Mouse (Mus musculus): ENCODE data around the gene Sh2d3c. TPM values are rescaled to one million over a fixed set of nuclear protein-coding genes. Genes with fewer than 3 reads are reported as not detected.

The Sh2d3c gene
- polyA plus RNA-seq, 1 experiment: 2.3 TPM

DNA sequence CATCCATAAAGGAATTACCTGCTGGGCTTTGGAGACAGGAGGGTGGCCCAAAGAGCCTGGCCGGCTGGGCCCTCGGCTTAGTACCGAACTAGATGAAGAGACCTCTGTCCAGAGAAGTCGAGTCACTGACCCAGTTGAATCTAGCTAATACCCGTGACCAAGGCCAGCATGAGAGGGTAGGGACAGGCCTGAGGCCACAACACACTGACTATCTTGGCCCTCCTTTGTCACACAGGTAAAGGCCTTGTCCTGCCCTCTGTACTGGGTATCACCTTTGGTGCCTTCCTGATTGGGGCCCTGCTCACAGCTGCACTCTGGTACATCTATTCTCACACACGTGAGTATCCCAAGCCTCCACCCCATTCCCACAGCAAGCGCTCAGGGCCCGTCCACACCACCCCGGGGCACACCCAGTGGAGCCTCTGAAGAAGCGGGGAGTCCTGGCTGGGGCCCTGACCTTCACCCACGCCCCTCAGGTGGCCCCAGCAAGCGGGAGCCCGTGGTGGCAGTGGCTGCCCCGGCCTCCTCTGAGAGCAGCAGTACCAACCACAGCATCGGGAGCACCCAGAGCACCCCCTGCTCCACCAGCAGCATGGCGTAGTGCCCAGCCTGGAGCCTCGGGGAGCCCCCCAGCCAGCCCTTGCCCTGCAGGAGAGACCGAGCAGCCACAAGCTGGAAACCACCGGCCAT lies 39.7 kb upstream of the Sh2d3c start:
- Histone ChIP-seq H3K4me1 (ENCODE audit: control insufficient read depth, insufficient read depth, low read length) (peaks cover 3% of the 10 kb centered on the region; the same call in 1 of the 2 replicates), H3K36me3 (ENCODE audit: control insufficient read depth, insufficient read depth, low read length) (no peaks in the 10 kb centered on the region; the same call in 1 of the 2 replicates), H3K27ac (ENCODE audit: control insufficient read depth, insufficient read depth, low read depth, low read length) (no peak overlapping the region), H3K27me3 (ENCODE audit: control insufficient read depth, insufficient read depth, low read length) (no peaks in the 10 kb centered on the region), H3K4me3 (ENCODE audit: control insufficient read depth, low read depth, low read length) (peak overlapping the region; percentile 52)
- TF ChIP-seq POLR2A (IDR thresholded peaks at IDR 0.05; ENCODE audit: control insufficient read depth, low read depth, low read length) (no peak), CTCF (IDR thresholded peaks at IDR 0.05; ENCODE audit: control insufficient read depth, insufficient read depth, insufficient replicate concordance, low read depth, low read length) (no peak)

DNA sequence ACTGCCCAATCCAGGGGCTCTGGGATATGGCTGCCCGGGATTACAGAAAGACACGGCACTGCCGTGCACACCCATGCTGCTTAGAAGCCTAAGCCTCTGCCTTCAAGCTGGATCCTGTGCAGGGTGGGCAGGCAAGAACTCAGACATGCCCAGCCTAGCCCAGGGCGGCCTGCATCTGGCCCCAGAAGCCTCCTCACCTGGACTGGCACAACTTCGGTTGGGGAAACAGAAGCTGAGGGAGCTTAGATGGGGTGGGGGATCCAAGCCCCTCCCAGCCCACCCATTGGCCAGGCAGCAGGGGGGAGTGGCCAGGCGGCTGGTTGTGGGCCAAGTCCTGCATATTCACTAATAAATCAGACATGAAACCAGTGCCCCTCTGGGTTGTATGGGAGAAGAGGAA lies 39.1 kb upstream of the Sh2d3c start:
- Histone ChIP-seq H3K4me3 (ENCODE audit: control insufficient read depth, low read depth, low read length) (peak overlapping the region; percentile 52), H3K27ac (ENCODE audit: control insufficient read depth, insufficient read depth, low read depth, low read length) (no peak overlapping the region), H3K4me1 (ENCODE audit: control insufficient read depth, insufficient read depth, low read length) (peaks cover 3% of the 10 kb centered on the region; the same call in 1 of the 2 replicates), H3K36me3 (ENCODE audit: control insufficient read depth, insufficient read depth, low read length) (no peaks in the 10 kb centered on the region; the same call in 1 of the 2 replicates), H3K27me3 (ENCODE audit: control insufficient read depth, insufficient read depth, low read length) (no peaks in the 10 kb centered on the region)
- no peak for TF ChIP-seq CTCF (IDR thresholded peaks at IDR 0.05; ENCODE audit: control insufficient read depth, insufficient read depth, insufficient replicate concordance, low read depth, low read length)
- TF ChIP-seq POLR2A (IDR thresholded peaks at IDR 0.05; ENCODE audit: control insufficient read depth, low read depth, low read length): no peak

DNA sequence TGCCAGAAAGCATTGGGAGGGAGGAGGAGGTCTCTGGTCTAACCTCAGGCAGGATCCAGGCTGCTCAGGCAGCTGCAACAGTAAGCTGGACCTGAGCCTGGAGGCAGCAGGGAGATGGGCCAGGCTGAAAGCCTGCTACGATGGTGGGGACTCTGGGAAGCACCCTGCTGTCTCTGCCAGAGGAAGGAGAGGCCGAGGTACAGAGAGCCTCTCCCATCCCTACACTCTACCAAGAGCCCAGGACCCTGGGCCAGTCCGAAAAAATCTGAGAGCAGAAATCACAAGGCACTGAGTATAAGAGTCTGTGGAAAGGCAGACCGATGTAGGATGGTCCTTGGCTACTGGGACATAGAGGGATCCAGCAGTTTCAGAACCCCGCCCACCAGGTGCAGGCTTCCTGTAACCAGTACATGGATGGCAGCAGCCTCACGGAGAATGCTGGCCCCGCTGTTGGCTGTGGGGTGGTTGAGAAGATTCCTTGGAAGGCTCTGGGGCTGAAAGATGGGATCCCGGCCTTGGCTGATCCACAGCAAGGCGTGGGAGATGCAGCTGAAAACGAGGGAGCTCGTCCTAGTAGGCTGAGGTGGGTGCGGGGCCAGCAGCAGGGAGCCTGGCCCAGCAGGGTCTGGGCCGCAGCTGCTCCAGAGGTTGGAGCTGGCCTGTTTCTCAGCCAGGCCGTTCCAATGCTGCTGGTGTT lies 38.0 kb upstream of the Sh2d3c start:
- H3K27ac ChIP-seq (ENCODE audit: control insufficient read depth, insufficient read depth, low read depth, low read length): no peak overlapping the region
- TF ChIP-seq CTCF (IDR thresholded peaks at IDR 0.05; ENCODE audit: control insufficient read depth, insufficient read depth, insufficient replicate concordance, low read depth, low read length) (no peak), POLR2A (IDR thresholded peaks at IDR 0.05; ENCODE audit: control insufficient read depth, low read depth, low read length) (no peak)
- no peaks in the 10 kb centered on the region; the same call in 1 of the 2 replicates for H3K36me3 ChIP-seq (ENCODE audit: control insufficient read depth, insufficient read depth, low read length)

DNA sequence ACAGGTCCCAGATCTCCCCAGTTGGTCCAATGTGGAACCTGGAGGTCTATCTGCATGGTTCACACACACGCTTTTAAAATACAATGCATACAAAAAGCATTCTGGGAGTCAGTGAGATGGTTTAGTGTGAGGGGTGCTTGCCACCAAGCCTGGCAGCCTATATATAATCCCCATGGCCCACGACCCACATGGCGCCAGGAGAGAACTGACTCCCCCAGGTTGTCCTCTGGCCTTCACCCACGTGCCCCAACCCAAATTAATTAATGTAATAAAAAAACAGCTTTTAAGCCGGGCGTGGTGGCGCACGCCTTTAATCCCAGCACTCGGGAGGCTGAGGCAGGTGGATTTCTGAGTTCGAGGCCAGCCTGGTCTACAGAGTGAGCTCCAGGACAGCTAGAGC lies 37.2 kb upstream of the Sh2d3c start:
- no peaks in the 10 kb centered on the region; the same call in 1 of the 2 replicates for H3K36me3 ChIP-seq (ENCODE audit: control insufficient read depth, insufficient read depth, low read length)
- no peak overlapping the region for H3K27ac ChIP-seq (ENCODE audit: control insufficient read depth, insufficient read depth, low read depth, low read length)
- no peak for TF ChIP-seq POLR2A (IDR thresholded peaks at IDR 0.05; ENCODE audit: control insufficient read depth, low read depth, low read length)
- no peak for TF ChIP-seq CTCF (IDR thresholded peaks at IDR 0.05; ENCODE audit: control insufficient read depth, insufficient read depth, insufficient replicate concordance, low read depth, low read length)
- no peak overlapping the region for H3K4me3 ChIP-seq (ENCODE audit: control insufficient read depth, low read depth, low read length)
- H3K4me1 ChIP-seq (ENCODE audit: control insufficient read depth, insufficient read depth, low read length): peaks cover 3% of the 10 kb centered on the region; the same call in 1 of the 2 replicates
- H3K27me3 ChIP-seq (ENCODE audit: control insufficient read depth, insufficient read depth, low read length): no peaks in the 10 kb centered on the region

More for the DNA sequence above, 38.0 kb upstream of the Sh2d3c start:
- H3K4me1 ChIP-seq (ENCODE audit: control insufficient read depth, insufficient read depth, low read length): peaks cover 3% of the 10 kb centered on the region; the same call in 1 of the 2 replicates
- no peak overlapping the region for H3K4me3 ChIP-seq (ENCODE audit: control insufficient read depth, low read depth, low read length)
- no peaks in the 10 kb centered on the region for H3K27me3 ChIP-seq (ENCODE audit: control insufficient read depth, insufficient read depth, low read length)

DNA sequence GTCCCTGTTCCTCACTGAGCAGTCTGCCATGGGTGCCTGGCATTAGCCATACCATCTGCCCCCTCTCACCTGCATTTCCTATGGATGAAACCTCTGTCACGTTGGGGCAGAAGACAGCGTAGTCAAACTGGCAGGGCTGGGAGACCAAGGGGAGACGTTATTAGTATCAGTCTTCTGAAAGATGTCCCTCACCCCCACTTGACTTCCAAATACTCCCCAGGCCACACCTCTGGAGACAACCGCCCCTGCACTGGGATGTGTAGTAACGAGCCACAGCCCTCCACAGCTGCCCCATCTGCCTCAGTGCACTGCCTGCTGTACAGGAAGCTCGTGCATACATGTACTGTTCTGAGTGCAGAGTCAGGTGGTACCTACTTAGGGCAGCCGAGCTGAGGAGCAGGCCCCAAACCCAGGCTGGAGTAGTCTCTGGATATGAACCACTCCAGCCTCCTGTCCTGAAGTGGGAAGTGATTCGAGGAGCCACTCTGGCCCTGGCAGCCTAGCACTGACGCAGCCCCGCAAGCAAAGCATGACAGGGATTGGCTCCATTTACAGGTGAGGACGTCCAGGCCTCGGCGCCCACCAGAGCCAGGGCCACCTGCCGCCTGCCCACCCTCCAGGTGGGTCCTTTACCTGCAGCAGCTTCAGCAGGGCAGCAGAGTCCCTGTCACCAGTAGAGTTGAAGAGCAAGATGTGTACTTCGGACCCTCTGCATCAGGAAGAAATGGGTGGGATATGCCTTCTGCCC lies 36.0 kb upstream of the Sh2d3c start:
- H3K27me3 ChIP-seq (ENCODE audit: control insufficient read depth, insufficient read depth, low read length): no peaks in the 10 kb centered on the region
- H3K27ac ChIP-seq (ENCODE audit: control insufficient read depth, insufficient read depth, low read depth, low read length): no peak overlapping the region
- peaks cover 1% of the 10 kb centered on the region; the same call in 1 of the 2 replicates for H3K4me1 ChIP-seq (ENCODE audit: control insufficient read depth, insufficient read depth, low read length)
- no peak for TF ChIP-seq POLR2A (IDR thresholded peaks at IDR 0.05; ENCODE audit: control insufficient read depth, low read depth, low read length)
- TF ChIP-seq CTCF (IDR thresholded peaks at IDR 0.05; ENCODE audit: control insufficient read depth, insufficient read depth, insufficient replicate concordance, low read depth, low read length): no peak
- no peak overlapping the region for H3K4me3 ChIP-seq (ENCODE audit: control insufficient read depth, low read depth, low read length)
- no peaks in the 10 kb centered on the region; the same call in 1 of the 2 replicates for H3K36me3 ChIP-seq (ENCODE audit: control insufficient read depth, insufficient read depth, low read length)

DNA sequence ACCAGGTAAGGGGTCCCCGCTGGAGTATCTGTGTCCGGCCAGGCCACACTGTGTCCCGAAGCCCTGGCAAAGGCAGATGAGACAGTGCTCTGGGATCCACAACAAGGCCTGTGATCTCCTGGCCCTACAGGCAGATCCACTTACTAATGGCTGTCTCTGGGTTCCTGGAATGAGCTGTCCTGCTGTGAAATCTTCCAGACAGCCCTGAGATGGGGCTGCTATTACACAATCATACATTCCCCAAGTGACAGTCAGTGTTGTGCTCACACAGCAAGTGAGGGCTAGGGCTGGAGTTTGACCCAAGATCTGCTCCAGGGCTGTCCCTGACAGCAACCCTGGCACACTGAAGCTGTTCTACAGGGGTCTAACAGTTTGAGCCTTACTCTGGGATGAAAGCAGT lies 35.0 kb upstream of the Sh2d3c start:
- H3K27me3 ChIP-seq (ENCODE audit: control insufficient read depth, insufficient read depth, low read length): no peaks in the 10 kb centered on the region
- no peak overlapping the region for H3K4me3 ChIP-seq (ENCODE audit: control insufficient read depth, low read depth, low read length)
- no peak overlapping the region for H3K27ac ChIP-seq (ENCODE audit: control insufficient read depth, insufficient read depth, low read depth, low read length)
- H3K36me3 ChIP-seq (ENCODE audit: control insufficient read depth, insufficient read depth, low read length): no peaks in the 10 kb centered on the region; the same call in 1 of the 2 replicates
- no peak for TF ChIP-seq POLR2A (IDR thresholded peaks at IDR 0.05; ENCODE audit: control insufficient read depth, low read depth, low read length)
- no peak for TF ChIP-seq CTCF (IDR thresholded peaks at IDR 0.05; ENCODE audit: control insufficient read depth, insufficient read depth, insufficient replicate concordance, low read depth, low read length)
- H3K4me1 ChIP-seq (ENCODE audit: control insufficient read depth, insufficient read depth, low read length): no peaks in the 10 kb centered on the region

DNA sequence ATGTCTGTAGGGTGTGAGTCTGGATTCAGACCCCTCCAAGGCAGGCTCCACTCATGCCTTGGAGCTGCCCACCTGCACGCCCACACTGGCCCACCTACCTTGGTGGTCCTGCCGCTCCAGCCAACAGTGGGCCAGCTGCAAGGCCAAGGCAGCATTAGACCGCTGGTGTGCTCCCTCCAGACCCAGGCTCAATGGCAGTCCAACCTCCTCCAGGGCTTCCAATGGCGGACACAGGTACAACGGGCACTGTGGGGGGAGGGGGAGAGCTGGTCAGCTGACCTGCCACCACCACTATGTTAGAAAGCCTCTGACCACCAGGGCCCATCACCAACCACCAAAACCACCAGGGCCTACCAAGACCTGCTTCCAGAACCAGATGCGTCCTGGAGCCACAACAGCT lies 34.2 kb upstream of the Sh2d3c start:
- no peak overlapping the region for H3K4me3 ChIP-seq (ENCODE audit: control insufficient read depth, low read depth, low read length)
- H3K27ac ChIP-seq (ENCODE audit: control insufficient read depth, insufficient read depth, low read depth, low read length): no peak overlapping the region
- H3K36me3 ChIP-seq (ENCODE audit: control insufficient read depth, insufficient read depth, low read length): no peaks in the 10 kb centered on the region; the same call in 1 of the 2 replicates

More for the DNA sequence above, 34.2 kb upstream of the Sh2d3c start:
- Histone ChIP-seq H3K27me3 (ENCODE audit: control insufficient read depth, insufficient read depth, low read length) (no peaks in the 10 kb centered on the region), H3K4me1 (ENCODE audit: control insufficient read depth, insufficient read depth, low read length) (no peaks in the 10 kb centered on the region; the same call in 1 of the 2 replicates)
- no peak for TF ChIP-seq CTCF (IDR thresholded peaks at IDR 0.05; ENCODE audit: control insufficient read depth, insufficient read depth, insufficient replicate concordance, low read depth, low read length)
- TF ChIP-seq POLR2A (IDR thresholded peaks at IDR 0.05; ENCODE audit: control insufficient read depth, low read depth, low read length): no peak
